Mouse (Mus musculus) heart, postnatal 14 days (tissue): ENCODE data around the gene Cdc42bpb. TPM values are rescaled to one million over a fixed set of nuclear protein-coding genes. Genes with fewer than 3 reads are reported as not detected.

Experiments used
- DNase-seq, 2 experiments: peaks; one replicate each; pipeline ENCODE4 v3.0.0; 2021 to 2022
- intact Hi-C: fragments of 180-260 bp; cut with DNase I; formaldehyde crosslinking; loops from one replicate; pipeline ENCODE4 v1.15.1; 2025
- total RNA-seq, 2 experiments: library from RNA; stranded (reverse); gene quantifications; 2 replicates each; pipeline ENCODE4 v1.2.3; 2021

Gene Cdc42bpb
- total RNA-seq, 2 experiments from 2014 or later = 73.0 to 82.1 TPM

- DNase-seq = no peak
- intact Hi-C loops = no loop called here
Measured at GRCm38 (mm10) chr12:111352520-111352919, 25.0 kb downstream of the Cdc42bpb start.

- intact Hi-C loops = no loop called here
- no peak for DNase-seq
Measured at GRCm38 (mm10) chr12:111349540-111350231, 27.8 kb downstream of the Cdc42bpb start.

DNA sequence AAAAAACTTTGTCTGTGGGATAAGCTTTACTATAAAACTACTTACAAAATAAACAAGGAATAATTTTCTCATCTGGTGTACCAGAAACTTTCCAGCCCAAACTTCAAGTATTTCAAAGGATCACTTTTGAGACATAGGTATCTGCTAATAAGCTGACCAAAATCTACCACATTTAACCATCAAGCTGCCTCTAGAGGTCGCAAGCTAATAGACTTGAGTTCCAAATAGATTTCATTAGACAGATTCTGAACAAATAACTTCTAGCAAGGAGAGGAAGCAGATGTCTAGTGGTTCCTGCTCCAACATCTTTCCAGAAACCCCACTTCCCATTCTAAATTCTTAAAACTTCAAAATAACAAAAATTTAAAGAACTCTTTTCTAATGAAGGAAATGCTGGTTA lies 33.6 kb downstream of the Cdc42bpb start:
- DNase-seq = no peak
- intact Hi-C loops = no loop called here

- intact Hi-C loops = no loop called here
- DNase-seq = no peak
Measured at GRCm38 (mm10) chr12:111340692-111341091, 36.8 kb downstream of the Cdc42bpb start.

- intact Hi-C loops = no loop called here
- no peak for DNase-seq
Measured at GRCm38 (mm10) chr12:111337864-111338354, 39.6 kb downstream of the Cdc42bpb start.

- intact Hi-C loops = loop anchor here (5.0 kb wide), 1 partner anchor 79 kb away; no protein-coding TSS in a partner anchor
- DNase-seq = peak in 1 of 2 experiments; percentile 33
Measured at GRCm38 (mm10) chr12:111333020-111333605, 44.4 kb downstream of the Cdc42bpb start.

GRCm38 (mm10) chr12:111332443-111332842 lies 45.1 kb downstream of the Cdc42bpb start:
- intact Hi-C loops = loop anchor here (5.0 kb wide), 1 partner anchor 80 kb away; no protein-coding TSS in a partner anchor

GRCm38 (mm10) chr12:111331573-111331972 lies 45.9 kb downstream of the Cdc42bpb start:
- DNase-seq = no peak
- intact Hi-C loops = loop anchor here (5.0 kb wide), 1 partner anchor 81 kb away; no protein-coding TSS in a partner anchor

More at GRCm38 (mm10) chr12:111332443-111332842, 45.1 kb downstream of the Cdc42bpb start:
- no peak for DNase-seq

GRCm38 (mm10) chr12:111329281-111329680 lies 48.2 kb downstream of the Cdc42bpb start:
- intact Hi-C loops = no loop called here
- no peak for DNase-seq

DNA sequence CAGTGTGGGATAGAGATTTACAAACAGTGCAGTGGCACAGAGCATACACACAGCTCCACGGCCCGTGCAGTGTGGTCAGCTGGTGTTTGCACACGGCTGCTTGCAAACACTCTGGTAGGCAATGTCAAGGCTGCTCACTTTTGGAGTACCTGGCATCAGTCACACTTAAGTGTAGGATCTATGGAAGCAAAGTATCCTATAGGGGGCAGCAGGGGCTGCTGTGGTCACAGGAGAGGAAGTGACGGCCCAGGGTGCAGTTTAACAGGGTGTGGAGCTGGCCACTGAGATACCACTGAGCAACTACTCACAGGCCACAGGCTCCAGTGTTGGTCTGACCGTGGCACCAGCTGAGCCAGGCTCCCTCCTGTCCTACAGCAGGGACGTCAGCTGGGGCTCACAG lies 49.2 kb downstream of the Cdc42bpb start:
- intact Hi-C loops = no loop called here
- DNase-seq = no peak

GRCm38 (mm10) chr12:111325744-111326424 lies 51.6 kb downstream of the Cdc42bpb start:
- intact Hi-C loops = no loop called here
- DNase-seq = no peak

DNA sequence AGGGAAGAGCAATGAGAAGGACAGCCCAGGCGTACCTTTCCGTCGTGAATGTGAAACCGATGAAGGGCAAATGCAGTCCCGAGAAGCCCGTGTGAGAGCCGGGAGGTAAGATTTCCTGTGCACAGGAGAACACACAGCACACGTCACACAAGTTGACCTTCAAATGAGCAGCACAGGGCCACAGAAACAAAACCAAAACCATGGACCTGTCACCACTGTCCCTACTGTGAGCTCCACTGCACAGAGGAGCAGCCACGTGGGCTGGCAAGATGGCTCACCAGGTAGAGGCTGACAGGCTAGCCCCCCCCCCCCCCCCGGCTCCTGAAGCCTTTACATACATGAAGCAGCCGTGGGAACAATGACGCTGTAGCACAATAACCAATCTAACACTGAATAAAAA lies 52.6 kb downstream of the Cdc42bpb start:
- no peak for DNase-seq
- intact Hi-C loops = no loop called here

- no peak for DNase-seq
- intact Hi-C loops = no loop called here
Measured at GRCm38 (mm10) chr12:111324536-111324935, 53.0 kb downstream of the Cdc42bpb start.

DNA sequence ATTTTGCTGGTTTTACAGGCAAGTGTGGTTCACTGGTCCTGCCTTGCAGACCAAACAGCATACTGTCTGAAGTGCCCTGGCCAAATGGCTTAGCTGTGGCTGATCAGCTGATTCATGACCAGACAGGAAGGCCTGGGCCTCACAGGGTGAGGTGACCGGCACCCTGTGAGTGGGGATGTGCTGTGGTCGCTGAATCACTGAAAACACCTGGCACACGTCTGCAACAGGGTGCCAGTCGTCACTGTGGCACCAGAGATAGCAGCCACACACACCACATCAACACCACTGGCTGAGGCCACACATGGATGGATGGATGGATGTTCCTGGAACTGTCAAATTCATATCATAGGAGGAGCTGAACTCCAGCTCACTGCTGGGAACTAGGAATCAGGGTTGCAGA lies 54.1 kb downstream of the Cdc42bpb start:
- intact Hi-C loops = no loop called here
- no peak for DNase-seq

GRCm38 (mm10) chr12:111321832-111322231 lies 55.7 kb downstream of the Cdc42bpb start:
- intact Hi-C loops = no loop called here
- DNase-seq = no peak

GRCm38 (mm10) chr12:111320549-111320948 lies 57.0 kb downstream of the Cdc42bpb start:
- peak in 1 of 2 experiments; percentile 12 for DNase-seq
- intact Hi-C loops = no loop called here

- DNase-seq = no peak
- intact Hi-C loops = no loop called here
Measured at GRCm38 (mm10) chr12:111317694-111318093, 59.8 kb downstream of the Cdc42bpb start.

- intact Hi-C loops = no loop called here
- no peak for DNase-seq
Measured at GRCm38 (mm10) chr12:111314273-111314672, 63.2 kb downstream of the Cdc42bpb start.

DNA sequence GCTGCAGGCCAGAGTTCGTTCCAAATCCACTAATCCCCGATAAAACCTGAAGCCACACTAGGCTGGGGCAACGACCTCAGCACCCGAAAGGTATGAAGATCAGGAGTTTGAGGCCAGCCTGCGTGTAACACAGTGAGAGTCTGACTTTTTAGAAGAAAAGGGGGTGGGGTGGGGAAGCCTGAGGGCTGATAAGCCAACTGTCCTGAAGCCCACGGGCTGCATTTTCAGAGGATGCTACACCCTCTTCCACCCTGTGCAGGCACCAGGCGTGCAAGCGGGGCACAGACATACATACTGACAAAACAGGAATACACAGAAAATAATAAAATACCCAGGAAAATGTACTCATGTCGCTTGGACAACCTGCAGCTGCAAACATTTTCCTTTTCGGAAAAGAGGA lies 65.7 kb downstream of the Cdc42bpb start:
- no peak for DNase-seq
- intact Hi-C loops = no loop called here

- intact Hi-C loops = no loop called here
- DNase-seq = no peak
Measured at GRCm38 (mm10) chr12:111309931-111310330, 67.6 kb downstream of the Cdc42bpb start.

- no peak for DNase-seq
- intact Hi-C loops = no loop called here
Measured at GRCm38 (mm10) chr12:111309256-111309655, 68.3 kb downstream of the Cdc42bpb start.
